Mouse (Mus musculus): ENCODE data around the gene Aldh1a2. TPM values are rescaled to one million over a fixed set of nuclear protein-coding genes. Genes with fewer than 3 reads are reported as not detected.
A peak's percentile ranks its signal among the peaks of the same experiment; 100 is the strongest.

The Aldh1a2 gene
- polyA plus RNA-seq, 1 experiment from 2014 or later = 123 TPM

GRCm38 (mm10) chr9:71175686-71176085 lies 39.9 kb upstream of the Aldh1a2 start:
- no peaks in the 10 kb centered on the region for H3K36me3 ChIP-seq (ENCODE audit: control insufficient read depth, insufficient read depth, low read length)
- no peak overlapping the region for H3K4me3 ChIP-seq (ENCODE audit: low read depth, low read length)
- no peak overlapping the region for H3K4me2 ChIP-seq (ENCODE audit: low read length)
- ATAC-seq (replicated peaks; ENCODE audit: low FRiP score, low TSS enrichment, low read depth) (no peak), DNase-seq (ENCODE audit: low spot score) (peak; percentile 15)
- H3K9me3 ChIP-seq (ENCODE audit: control insufficient read depth, low read length) = no peaks in the 10 kb centered on the region
- 86% methylated on average over 1 of the region's 1 CpGs for WGBS
- no peaks in the 10 kb centered on the region for H3K27me3 ChIP-seq (replicated peaks; ENCODE audit: control insufficient read depth, insufficient read depth, low read length)
- H3K4me1 ChIP-seq (replicated peaks; ENCODE audit: control insufficient read depth, insufficient read depth, low read length) = no peaks in the 10 kb centered on the region
- H3K9ac ChIP-seq (ENCODE audit: low read length) = no peak overlapping the region
- H3K27ac ChIP-seq (ENCODE audit: low read depth) = no peak overlapping the region

- ATAC-seq (replicated peaks; ENCODE audit: low FRiP score, low TSS enrichment, low read depth) (no peak), DNase-seq (ENCODE audit: low spot score) (no peak)
- H3K4me3 ChIP-seq (ENCODE audit: low read depth, low read length) = no peak overlapping the region
- H3K27me3 ChIP-seq (replicated peaks; ENCODE audit: control insufficient read depth, insufficient read depth, low read length) = no peaks in the 10 kb centered on the region
- no peak overlapping the region for H3K9ac ChIP-seq (ENCODE audit: low read length)
- no peaks in the 10 kb centered on the region for H3K4me1 ChIP-seq (replicated peaks; ENCODE audit: control insufficient read depth, insufficient read depth, low read length)
- no peaks in the 10 kb centered on the region for H3K36me3 ChIP-seq (ENCODE audit: control insufficient read depth, insufficient read depth, low read length)
- H3K4me2 ChIP-seq (ENCODE audit: low read length) = no peak overlapping the region
- H3K27ac ChIP-seq (ENCODE audit: low read depth) = no peak overlapping the region
- WGBS = 74% methylated on average over 6 of the region's 6 CpGs
- H3K9me3 ChIP-seq (ENCODE audit: control insufficient read depth, low read length) = no peaks in the 10 kb centered on the region
These were observed 36.2 kb upstream of the Aldh1a2 start for GRCm38 (mm10) chr9:71179276-71179896.

DNA sequence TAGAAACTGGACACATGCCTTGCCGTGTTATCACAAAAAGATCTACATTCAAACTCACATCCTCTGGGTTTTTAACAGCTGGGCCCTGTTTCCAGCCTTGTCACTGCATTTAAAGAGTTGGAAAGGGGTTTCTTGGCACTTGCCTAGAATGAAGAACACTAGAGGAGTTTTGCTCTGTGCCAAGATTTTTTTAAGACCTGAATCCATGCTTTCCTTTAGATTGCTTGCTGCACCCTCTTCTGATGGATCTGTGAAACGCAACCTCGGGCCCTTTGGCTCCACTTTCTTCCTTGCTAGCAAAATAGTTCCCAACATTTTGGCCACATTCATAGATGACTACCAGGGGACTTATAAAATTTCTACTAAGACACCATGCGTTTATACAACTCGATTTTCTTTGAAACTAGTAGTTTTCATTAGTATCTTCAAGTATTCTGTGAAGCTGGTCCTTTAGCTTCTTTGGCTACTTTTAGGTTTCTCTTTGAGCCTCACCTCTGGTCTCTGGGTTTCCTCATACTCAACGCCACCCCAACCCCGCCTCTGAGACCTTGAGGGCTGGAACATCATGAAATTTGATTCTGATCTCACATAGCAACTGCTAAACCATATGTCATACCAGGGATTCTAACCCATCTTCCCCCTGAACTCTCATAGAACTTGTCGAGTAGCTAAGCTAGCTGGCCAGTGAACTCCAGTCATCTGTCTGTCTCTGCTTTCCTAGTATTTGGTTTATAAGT lies 35.5 kb upstream of the Aldh1a2 start:
- ATAC-seq (replicated peaks; ENCODE audit: low FRiP score, low TSS enrichment, low read depth) (no peak), DNase-seq (ENCODE audit: low spot score) (no peak)
- 65% methylated on average over 8 of the region's 8 CpGs for WGBS
- H3K27me3 ChIP-seq (replicated peaks; ENCODE audit: control insufficient read depth, insufficient read depth, low read length) = no peaks in the 10 kb centered on the region
- H3K9me3 ChIP-seq (ENCODE audit: control insufficient read depth, low read length) = no peaks in the 10 kb centered on the region
- no peak overlapping the region for H3K9ac ChIP-seq (ENCODE audit: low read length)
- no peak overlapping the region for H3K4me2 ChIP-seq (ENCODE audit: low read length)
- H3K27ac ChIP-seq (ENCODE audit: low read depth) = no peak overlapping the region
- no peaks in the 10 kb centered on the region for H3K4me1 ChIP-seq (replicated peaks; ENCODE audit: control insufficient read depth, insufficient read depth, low read length)
- H3K4me3 ChIP-seq (ENCODE audit: low read depth, low read length) = no peak overlapping the region
- H3K36me3 ChIP-seq (ENCODE audit: control insufficient read depth, insufficient read depth, low read length) = no peaks in the 10 kb centered on the region

DNA sequence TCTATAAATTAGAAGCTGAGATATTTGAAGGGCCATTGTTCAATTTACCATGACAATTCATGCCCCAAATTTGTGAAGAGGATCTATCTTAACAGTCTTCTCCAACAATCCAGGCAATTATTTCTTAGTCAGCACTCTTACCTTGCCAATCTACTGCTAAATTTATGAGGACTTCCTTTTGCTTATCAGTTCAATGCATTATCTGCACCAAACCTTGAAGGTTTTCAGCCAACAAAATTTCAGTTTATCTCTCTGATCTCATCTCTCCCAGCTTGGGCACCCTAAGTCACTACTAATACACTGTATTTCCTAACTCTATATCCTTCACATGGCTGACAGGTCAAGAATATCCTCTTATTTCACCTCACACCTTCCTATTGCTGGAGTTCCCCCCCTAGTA lies 30.3 kb upstream of the Aldh1a2 start:
- no peaks in the 10 kb centered on the region for H3K36me3 ChIP-seq (ENCODE audit: control insufficient read depth, insufficient read depth, low read length)
- H3K4me3 ChIP-seq (ENCODE audit: low read depth, low read length) = no peak overlapping the region
- H3K27ac ChIP-seq (ENCODE audit: low read depth) = no peak overlapping the region
- no peaks in the 10 kb centered on the region for H3K27me3 ChIP-seq (replicated peaks; ENCODE audit: control insufficient read depth, insufficient read depth, low read length)
- no peak overlapping the region for H3K4me2 ChIP-seq (ENCODE audit: low read length)
- H3K9me3 ChIP-seq (ENCODE audit: control insufficient read depth, low read length) = no peaks in the 10 kb centered on the region
- no peak for ATAC-seq (replicated peaks; ENCODE audit: low FRiP score, low TSS enrichment, low read depth)
- H3K9ac ChIP-seq (ENCODE audit: low read length) = no peak overlapping the region
- no peaks in the 10 kb centered on the region for H3K4me1 ChIP-seq (replicated peaks; ENCODE audit: control insufficient read depth, insufficient read depth, low read length)
- DNase-seq (ENCODE audit: low spot score) = no peak

GRCm38 (mm10) chr9:71185823-71186222 lies 29.8 kb upstream of the Aldh1a2 start:
- no peak for ATAC-seq (replicated peaks; ENCODE audit: low FRiP score, low TSS enrichment, low read depth)
- 57% methylated on average over 2 of the region's 2 CpGs for WGBS
- no peaks in the 10 kb centered on the region for H3K27me3 ChIP-seq (replicated peaks; ENCODE audit: control insufficient read depth, insufficient read depth, low read length)
- H3K4me3 ChIP-seq (ENCODE audit: low read depth, low read length) = no peak overlapping the region
- no peak overlapping the region for H3K9ac ChIP-seq (ENCODE audit: low read length)
- DNase-seq (ENCODE audit: low spot score) = no peak
- H3K4me1 ChIP-seq (replicated peaks; ENCODE audit: control insufficient read depth, insufficient read depth, low read length) = no peaks in the 10 kb centered on the region
- H3K9me3 ChIP-seq (ENCODE audit: control insufficient read depth, low read length) = no peaks in the 10 kb centered on the region
- H3K36me3 ChIP-seq (ENCODE audit: control insufficient read depth, insufficient read depth, low read length) = no peaks in the 10 kb centered on the region
- no peak overlapping the region for H3K27ac ChIP-seq (ENCODE audit: low read depth)
- no peak overlapping the region for H3K4me2 ChIP-seq (ENCODE audit: low read length)

DNA sequence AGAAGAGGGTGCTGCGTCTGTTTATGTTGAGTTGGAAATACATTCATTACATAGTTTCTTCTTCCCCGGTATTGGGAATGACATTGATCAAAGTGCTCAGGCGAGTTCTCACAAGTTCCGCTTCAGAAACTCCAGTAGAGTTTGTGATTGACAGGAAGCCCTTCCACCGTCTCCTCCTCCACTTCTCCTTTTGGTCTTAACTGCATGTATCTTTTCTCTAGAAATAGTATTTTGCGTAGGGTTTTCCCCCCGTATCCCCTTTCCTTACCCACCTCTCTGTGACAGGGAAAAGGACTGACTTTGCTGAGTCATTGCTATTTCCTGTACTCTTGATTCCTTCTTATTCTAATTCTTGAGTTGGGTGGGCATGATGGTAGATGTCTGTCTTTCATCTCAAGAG lies 28.2 kb upstream of the Aldh1a2 start:
- no peak overlapping the region for H3K4me2 ChIP-seq (ENCODE audit: low read length)
- H3K9ac ChIP-seq (ENCODE audit: low read length) = no peak overlapping the region
- 88% methylated on average over 7 of the region's 7 CpGs for WGBS
- DNase-seq (ENCODE audit: low spot score) (no peak), ATAC-seq (replicated peaks; ENCODE audit: low FRiP score, low TSS enrichment, low read depth) (no peak)
- H3K27ac ChIP-seq (ENCODE audit: low read depth) = no peak overlapping the region
- H3K4me3 ChIP-seq (ENCODE audit: low read depth, low read length) = no peak overlapping the region
- H3K36me3 ChIP-seq (ENCODE audit: control insufficient read depth, insufficient read depth, low read length) = no peaks in the 10 kb centered on the region
- H3K4me1 ChIP-seq (replicated peaks; ENCODE audit: control insufficient read depth, insufficient read depth, low read length) = no peaks in the 10 kb centered on the region
- H3K9me3 ChIP-seq (ENCODE audit: control insufficient read depth, low read length) = no peaks in the 10 kb centered on the region
- no peaks in the 10 kb centered on the region for H3K27me3 ChIP-seq (replicated peaks; ENCODE audit: control insufficient read depth, insufficient read depth, low read length)

- Histone ChIP-seq H3K4me1 (replicated peaks; ENCODE audit: control insufficient read depth, insufficient read depth, low read length) (no peaks in the 10 kb centered on the region), H3K9me3 (ENCODE audit: control insufficient read depth, low read length) (no peaks in the 10 kb centered on the region), H3K9ac (ENCODE audit: low read length) (no peak overlapping the region), H3K4me3 (ENCODE audit: low read depth, low read length) (no peak overlapping the region), H3K27ac (ENCODE audit: low read depth) (no peak overlapping the region), H3K4me2 (ENCODE audit: low read length) (peak overlapping the region; percentile 28; the same call in 1 of the 2 replicates), H3K27me3 (replicated peaks; ENCODE audit: control insufficient read depth, insufficient read depth, low read length) (no peaks in the 10 kb centered on the region), H3K36me3 (ENCODE audit: control insufficient read depth, insufficient read depth, low read length) (no peaks in the 10 kb centered on the region)
- DNase-seq (ENCODE audit: low spot score) (peak; percentile 95), ATAC-seq (replicated peaks; ENCODE audit: low FRiP score, low TSS enrichment, low read depth) (peak; percentile 78)
- 12% methylated on average over 12 of the region's 12 CpGs for WGBS
These were observed 26.8 kb upstream of the Aldh1a2 start for GRCm38 (mm10) chr9:71188647-71189415.

GRCm38 (mm10) chr9:71198826-71199225 lies 16.8 kb upstream of the Aldh1a2 start:
- ATAC-seq (replicated peaks; ENCODE audit: low FRiP score, low TSS enrichment, low read depth) (no peak), DNase-seq (ENCODE audit: low spot score) (no peak)
- Histone ChIP-seq H3K4me1 (replicated peaks; ENCODE audit: control insufficient read depth, insufficient read depth, low read length) (no peaks in the 10 kb centered on the region), H3K27ac (ENCODE audit: low read depth) (no peak overlapping the region), H3K27me3 (replicated peaks; ENCODE audit: control insufficient read depth, insufficient read depth, low read length) (no peaks in the 10 kb centered on the region), H3K36me3 (ENCODE audit: control insufficient read depth, insufficient read depth, low read length) (no peaks in the 10 kb centered on the region), H3K9me3 (ENCODE audit: control insufficient read depth, low read length) (no peaks in the 10 kb centered on the region), H3K4me2 (ENCODE audit: low read length) (no peak overlapping the region), H3K9ac (ENCODE audit: low read length) (no peak overlapping the region), H3K4me3 (ENCODE audit: low read depth, low read length) (no peak overlapping the region)
- WGBS = 75% methylated on average over 5 of the region's 5 CpGs

All from intestine, embryonic 14.5 days (tissue).